Comparison of ENCODE assay signal across 8 mouse cellular contexts in genomic region chr2:72740391-72741361, GRCm38 (mm10).
DNase-seq lines count a peak whose midpoint lies in the region; ATAC-seq and TF ChIP-seq lines count a peak whose summit lies in the region.

No protein-coding gene starts in this region.

- H3K4me3 ChIP-seq in layer of hippocampus, adult 2 months: no peak overlapping the region
- H3K4me3 ChIP-seq in intestine, embryonic 14.5 days (ENCODE audit: low read depth, low read length): no peak overlapping the region
- H3K4me3 ChIP-seq in liver, embryonic 14.5 days (ENCODE audit: insufficient read depth in 1 of 2, low read depth in 2 of 2, low read length in 2 of 2): no peak overlapping the region

- TF ChIP-seq EP300 in liver, embryonic 14.5 days (IDR thresholded peaks at IDR 0.05; ENCODE audit: low read depth): no peak

- H3K4me2 ChIP-seq in intestine, embryonic 14.5 days (ENCODE audit: low read length): peak overlapping the region; percentile 41
- peak overlapping the region; percentile 20 for H3K4me2 ChIP-seq in liver, embryonic 14.5 days (ENCODE audit: low read depth)

- TF ChIP-seq CTCF in layer of hippocampus, adult 2 months (conservative IDR thresholded peaks at IDR 0.05): peak; percentile 24; the same call in 1 of the 2 replicates
- TF ChIP-seq CTCF in liver, embryonic 14.5 days (IDR thresholded peaks at IDR 0.05; ENCODE audit: low read depth): no peak; the same call in 1 of the 2 replicates

- no peak for DNase-seq in layer of hippocampus, adult 2 months (ENCODE audit: low spot score in 2 of 2)
- DNase-seq in layer of hippocampus, adult 9-11 months: no peak
- peak; percentile 52 for DNase-seq in gastrocnemius, postnatal 14 days
- peak; percentile 61 for DNase-seq in intestine, embryonic 14.5 days (ENCODE audit: low spot score)
- DNase-seq in liver, embryonic 14.5 days (ENCODE audit: low read depth in 3 of 3, low spot score in 3 of 3): no peak
- peak; percentile 81 for DNase-seq in retina, postnatal 1 day
- DNase-seq in frontal cortex, postnatal 36 days (ENCODE audit: low spot score in 2 of 2): no peak
- DNase-seq in left cerebral cortex, postnatal 10 days (ENCODE audit: extremely low spot score in 1 of 2, low spot score in 2 of 2): no peak

- ATAC-seq in intestine, embryonic 14.5 days (replicated peaks; ENCODE audit: low FRiP score, low TSS enrichment, low read depth): no peak
- ATAC-seq in liver, embryonic 14.5 days (ENCODE audit: insufficient read depth): no peak

- H3K9me3 ChIP-seq in intestine, embryonic 14.5 days (ENCODE audit: control insufficient read depth, low read length): no peaks in the 10 kb centered on the region
- no peaks in the 10 kb centered on the region for H3K9me3 ChIP-seq in liver, embryonic 14.5 days (ENCODE audit: control insufficient read depth, low read length)

- 33% methylated on average over 22 of the region's 22 CpGs for WGBS in intestine, embryonic 14.5 days
- 62% methylated on average over 22 of the region's 22 CpGs for WGBS in liver, embryonic 14.5 days (ENCODE audit: insufficient replicate concordance)

- H3K9ac ChIP-seq in intestine, embryonic 14.5 days (ENCODE audit: low read length): no peak overlapping the region
- H3K9ac ChIP-seq in liver, embryonic 14.5 days (replicated peaks): no peak overlapping the region

- peaks cover 3% of the 10 kb centered on the region; the same call in 1 of the 2 replicates for H3K4me1 ChIP-seq in intestine, embryonic 14.5 days (replicated peaks; ENCODE audit: control insufficient read depth, insufficient read depth, low read length)
- H3K4me1 ChIP-seq in liver, embryonic 14.5 days (replicated peaks; ENCODE audit: control insufficient read depth in 2 of 2, insufficient read depth in 2 of 2, low read length in 1 of 2): no peaks in the 10 kb centered on the region

- H3K36me3 ChIP-seq in intestine, embryonic 14.5 days (ENCODE audit: control insufficient read depth, insufficient read depth, low read length): no peaks in the 10 kb centered on the region
- no peaks in the 10 kb centered on the region for H3K36me3 ChIP-seq in liver, embryonic 14.5 days (replicated peaks; ENCODE audit: control insufficient read depth, insufficient read depth, low read depth)

- no peak overlapping the region for H3K27ac ChIP-seq in layer of hippocampus, adult 2 months
- H3K27ac ChIP-seq in intestine, embryonic 14.5 days (ENCODE audit: low read depth): no peak overlapping the region
- no peak overlapping the region for H3K27ac ChIP-seq in liver, embryonic 14.5 days

- intact Hi-C loops in gastrocnemius, postnatal 14 days (cut with DNase I; ENCODE audit: low total_unique reads): no loop called here
- intact Hi-C loops in left cerebral cortex, postnatal 10 days (cut with DNase I): no loop called here

- H3K27me3 ChIP-seq in intestine, embryonic 14.5 days (replicated peaks; ENCODE audit: control insufficient read depth, insufficient read depth, low read length): no peaks in the 10 kb centered on the region
- no peaks in the 10 kb centered on the region for H3K27me3 ChIP-seq in liver, embryonic 14.5 days (ENCODE audit: control insufficient read depth, insufficient read depth, low read length)

Comparison
In these comparisons a context has a peak if more than half of its experiments do, and no peak if none do; other contexts are left out.
1. DNase-seq: peak in gastrocnemius, postnatal 14 days (single experiment), intestine, embryonic 14.5 days (single experiment) and retina, postnatal 1 day (single experiment); none in layer of hippocampus, adult 2 months (0 of 2), layer of hippocampus, adult 9-11 months (single experiment), liver, embryonic 14.5 days (0 of 3), frontal cortex, postnatal 36 days (0 of 2) and left cerebral cortex, postnatal 10 days (0 of 2).